Mouse (Mus musculus) spleen, postnatal 14 days (tissue): ENCODE results near the gene Glrx2.

Source experiments
- DNase-seq, 2 experiments: peaks; one replicate each; pipeline ENCODE4 v3.0.0; 2021 to 2022; ENCODE audit warnings: low spot score in 2 of 2

Glrx2 gene

GRCm38 (mm10) chr1:143745871-143746270, 29.7 kb downstream of the Glrx2 start:
- DNase-seq, result no peak

GRCm38 (mm10) chr1:143762159-143762558, 46.0 kb downstream of the Glrx2 start:
- no peak for DNase-seq

DNA sequence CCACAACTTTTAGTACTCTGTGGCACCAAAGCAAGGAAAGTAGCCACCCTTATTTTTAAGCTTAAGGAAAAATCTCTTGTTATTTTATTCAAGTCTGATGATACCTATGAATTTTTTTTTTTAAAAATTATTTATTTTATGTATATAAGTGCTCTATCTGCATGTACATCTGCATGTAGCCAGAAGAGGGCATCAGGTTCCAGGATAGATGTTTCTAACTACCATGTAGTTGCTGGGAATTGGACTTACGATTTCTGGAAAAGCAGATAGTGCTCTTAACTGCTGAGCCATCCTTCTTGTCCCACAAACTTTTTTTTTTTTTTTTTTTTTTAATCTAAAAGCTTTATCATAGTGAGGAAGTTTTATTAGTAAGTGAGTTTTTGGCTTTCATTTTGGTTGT, 48.3 kb downstream of the Glrx2 start:
- DNase-seq, result no peak

GRCm38 (mm10) chr1:143765801-143766200, 49.7 kb downstream of the Glrx2 start:
- no peak for DNase-seq

GRCm38 (mm10) chr1:143766238-143766637, 50.1 kb downstream of the Glrx2 start:
- DNase-seq, result no peak

GRCm38 (mm10) chr1:143770444-143771109, 54.4 kb downstream of the Glrx2 start:
- no peak for DNase-seq

- DNase-seq, result no peak
Measured at GRCm38 (mm10) chr1:143773082-143773481, 56.9 kb downstream of the Glrx2 start.

DNA sequence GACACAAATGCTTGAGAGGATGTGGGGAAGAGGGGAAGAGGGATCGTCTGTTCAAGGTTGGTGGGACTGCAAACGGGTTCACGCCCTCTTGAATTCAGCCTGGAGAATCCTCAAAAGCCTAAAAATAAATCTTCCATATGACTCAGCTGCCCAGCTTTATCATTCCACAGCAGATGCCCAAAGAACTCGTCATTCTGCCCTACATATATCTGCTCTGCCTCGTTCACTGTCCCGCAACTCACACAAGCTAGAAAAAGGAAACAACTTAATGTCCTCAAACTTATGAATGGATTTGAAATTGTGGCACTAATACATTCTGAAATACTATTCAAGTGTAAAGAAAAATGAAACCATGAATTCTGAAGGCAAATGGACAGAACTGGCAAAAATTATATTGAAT, 57.8 kb downstream of the Glrx2 start:
- DNase-seq, result no peak

GRCm38 (mm10) chr1:143776446-143777411, 60.6 kb downstream of the Glrx2 start, which contains the start of the genes Trove2 and Uchl5:
Gene Trove2 (minus strand): TSS chr1:143777068.
Gene Uchl5 (plus strand): TSS chr1:143777272.
- DNase-seq, result peak; percentile 97 to 98

- DNase-seq, result peak; percentile 27 to 31
Measured at GRCm38 (mm10) chr1:143777558-143778218, 61.5 kb downstream of the Glrx2 start.

DNA sequence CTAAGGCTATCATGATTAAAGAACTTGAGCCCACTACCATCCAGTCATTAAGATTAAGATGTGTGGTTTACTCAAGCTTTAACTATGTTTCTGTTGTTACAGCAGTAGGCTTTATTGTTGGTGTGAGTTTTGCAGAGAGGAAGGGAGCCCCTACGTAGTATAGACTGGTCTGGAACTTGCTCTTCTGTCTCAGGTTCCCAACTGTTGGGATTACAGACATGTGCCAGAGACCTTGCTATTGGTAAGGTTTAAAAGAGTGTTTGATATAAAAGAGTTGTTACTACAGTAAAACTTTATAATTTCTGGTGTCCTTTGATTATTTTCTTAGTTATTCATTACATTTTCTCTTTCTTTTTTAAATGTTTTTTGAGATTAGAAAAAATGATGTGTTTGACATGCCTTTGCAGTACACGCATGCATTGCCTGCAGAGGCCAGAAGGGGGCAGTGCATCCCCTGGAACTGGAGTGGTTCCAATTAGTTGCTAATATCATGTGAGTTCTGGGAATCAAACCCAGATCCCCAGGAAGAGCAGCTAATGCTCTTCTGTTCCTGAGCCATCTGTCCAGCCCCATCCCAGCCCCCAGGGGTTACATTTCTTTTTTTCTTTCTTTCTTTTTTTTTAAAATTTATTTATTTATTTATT, 72.6 kb downstream of the Glrx2 start:
- DNase-seq, result peak; percentile 31 to 58
